Comparison of ENCODE assay signal across 12 mouse cellular contexts in the genomic region with DNA sequence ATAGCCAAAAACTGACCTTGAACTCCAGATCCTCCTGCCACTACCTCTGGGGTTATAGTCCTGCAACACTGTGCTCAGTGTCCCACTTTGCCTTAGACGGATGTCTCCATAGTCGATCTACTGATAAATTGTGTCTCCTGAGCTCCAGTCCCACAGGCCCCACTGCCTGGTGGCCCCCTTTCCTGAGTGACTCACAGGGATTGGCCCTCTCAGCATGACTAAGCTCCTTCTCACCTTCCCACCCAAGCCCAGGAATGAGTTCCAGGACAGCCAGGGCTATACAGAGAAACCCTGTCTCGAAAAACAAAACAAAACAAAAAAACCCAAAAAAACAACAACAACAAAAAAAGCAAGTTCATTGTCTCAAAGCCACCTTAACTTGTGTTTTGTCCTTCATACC.
"Had no signal": no experiment of that assay in that cellular context is flagged by ENCODE, and none has a peak within 500 bp of the region (broad histone marks: within the 10 kb centered on the region; RNA-seq: fewer than 3 reads in every experiment).

No protein-coding gene starts in this region.

- DNase-seq: retina, postnatal 1 day; right cerebral cortex, adult 18-20 months; right cerebral cortex, postnatal 14 days; right cerebral cortex, postnatal 25 days; right cerebral cortex, postnatal 4 days; spleen, adult 18-20 months; thymus, adult 18-20 months; thymus, adult 2 months; thymus, postnatal 14 days; thymus, postnatal 25 days; thymus, postnatal 36 days; thymus, postnatal 4 days had no signal
